Mouse (Mus musculus) hindbrain, embryonic 14.5 days (tissue): ENCODE measurements at regions not wholly inside any gene's neighbourhood (a gene's known extent, or its start where the extent isn't known, plus 50 kb on each side); places are given as distances from the start of the nearest gene placed in this dataset.

ENCODE experiments used
- ATAC-seq: fragments of 200-750 bp; cut with Nextera tagmentation; 2 replicates; pipeline ENCODE4 v1.8.0; 2017; ENCODE audit warnings: moderate number of reproducible peaks, mild to moderate bottlenecking, moderate TSS enrichment, moderate library complexity; ENCODE audit not compliant: low FRiP score
- DNase-seq: peaks from one replicate; pipeline ENCODE4 v3.0.0-alpha.2; 2015; ENCODE audit warnings: low spot score
- H3K27ac ChIP-seq: fragments of 300-500 bp; sonication (generic); 2 replicates; pipeline ENCODE4 v1.5.1; 2014; ENCODE audit warnings: mild to moderate bottlenecking, moderate library complexity
- H3K27me3 ChIP-seq: fragments of 300-500 bp; sonication (generic); 2 replicates; pipeline ENCODE4 v1.6.1; 2014; ENCODE audit warnings: mild to moderate bottlenecking, low read length, mixed read lengths; ENCODE audit not compliant: control insufficient read depth, insufficient read depth
- H3K36me3 ChIP-seq: fragments of 300-500 bp; sonication (generic); replicated peaks from 2 replicates; pipeline ENCODE4 v1.6.1; 2014; ENCODE audit not compliant: control insufficient read depth, insufficient read depth
- H3K4me1 ChIP-seq: fragments of 300-500 bp; sonication (generic); replicated peaks from 2 replicates; pipeline ENCODE4 v1.6.1; 2014; ENCODE audit warnings: antibody characterized with exemption, low read length, mixed read lengths; ENCODE audit not compliant: control insufficient read depth, insufficient read depth
- H3K4me2 ChIP-seq: fragments of 300-500 bp; sonication (generic); replicated peaks from 2 replicates; pipeline ENCODE4 v1.6.1; 2014; ENCODE audit warnings: mild to moderate bottlenecking, moderate library complexity
- H3K4me3 ChIP-seq: fragments of 300-500 bp; sonication (generic); replicated peaks from 2 replicates; pipeline ENCODE4 v1.5.1; 2014; ENCODE audit warnings: mild to moderate bottlenecking, low read length
- H3K9ac ChIP-seq: fragments of 300-500 bp; sonication (generic); 2 replicates; pipeline ENCODE4 v1.6.1; 2014
- H3K9me3 ChIP-seq: fragments of 300-500 bp; sonication (generic); 2 replicates; pipeline ENCODE4 v1.6.1; 2016; ENCODE audit warnings: low read length; ENCODE audit not compliant: control insufficient read depth
- WGBS: fragments of 180-500 bp; shearing (Covaris S2); extraction: QIAGEN DNeasy Blood & Tissue Kit; methylation state at CpG from one replicate; pipeline ENCODE4 v1.1.7; 2014; 5-methylcytosine and 5-hydroxymethylcytosine counted together

GRCm38 (mm10) chr5:49909483-49909882 lies 149.3 kb downstream of the Adgra3 start:
- DNase-seq (no peak), ATAC-seq (no peak)
- H3K9ac ChIP-seq = no peak overlapping the region
- no peaks in the 10 kb centered on the region for H3K36me3 ChIP-seq
- H3K9me3 ChIP-seq = no peaks in the 10 kb centered on the region
- H3K4me1 ChIP-seq = no peaks in the 10 kb centered on the region
- WGBS = 100% methylated on average over 1 of the region's 1 CpGs
- no peaks in the 10 kb centered on the region for H3K27me3 ChIP-seq
- no peak overlapping the region for H3K4me3 ChIP-seq
- no peak overlapping the region for H3K4me2 ChIP-seq
- no peak overlapping the region for H3K27ac ChIP-seq

- 83% methylated on average over 5 of the region's 5 CpGs for WGBS
- Histone ChIP-seq H3K9ac (no peak overlapping the region), H3K4me3 (no peak overlapping the region), H3K4me1 (no peaks in the 10 kb centered on the region), H3K27me3 (no peaks in the 10 kb centered on the region), H3K9me3 (no peaks in the 10 kb centered on the region), H3K27ac (no peak overlapping the region), H3K4me2 (no peak overlapping the region), H3K36me3 (no peaks in the 10 kb centered on the region)
- DNase-seq (no peak), ATAC-seq (no peak)
Measured at GRCm38 (mm10) chr5:49896106-49896505, 162.7 kb downstream of the Adgra3 start.

- H3K4me2 ChIP-seq = no peak overlapping the region
- no peak for DNase-seq
- no peaks in the 10 kb centered on the region for H3K9me3 ChIP-seq
- H3K4me1 ChIP-seq = no peaks in the 10 kb centered on the region
- H3K27ac ChIP-seq = no peak overlapping the region
- no peak for ATAC-seq
- H3K36me3 ChIP-seq = no peaks in the 10 kb centered on the region
- no peak overlapping the region for H3K9ac ChIP-seq
- no peaks in the 10 kb centered on the region for H3K27me3 ChIP-seq
- H3K4me3 ChIP-seq = no peak overlapping the region
- 18% methylated on average over 2 of the region's 2 CpGs for WGBS
Measured at GRCm38 (mm10) chr5:49880383-49880782, 178.4 kb downstream of the Adgra3 start.

- Histone ChIP-seq H3K4me1 (no peaks in the 10 kb centered on the region), H3K27me3 (no peaks in the 10 kb centered on the region), H3K9me3 (no peaks in the 10 kb centered on the region), H3K36me3 (no peaks in the 10 kb centered on the region), H3K4me3 (no peak overlapping the region), H3K4me2 (no peak overlapping the region), H3K27ac (no peak overlapping the region), H3K9ac (no peak overlapping the region)
- WGBS = 4% methylated on average over 1 of the region's 1 CpGs
- DNase-seq (no peak), ATAC-seq (peak; percentile 31; the same call in 1 of the 2 replicates)
Measured at GRCm38 (mm10) chr5:49876240-49876639, 182.6 kb downstream of the Adgra3 start.

GRCm38 (mm10) chr5:49857202-49857601 lies 201.6 kb downstream of the Adgra3 start:
- no peak overlapping the region for H3K27ac ChIP-seq
- H3K27me3 ChIP-seq = no peaks in the 10 kb centered on the region
- no peaks in the 10 kb centered on the region for H3K36me3 ChIP-seq
- no peak overlapping the region for H3K4me2 ChIP-seq
- no peak overlapping the region for H3K4me3 ChIP-seq
- no peaks in the 10 kb centered on the region for H3K4me1 ChIP-seq
- DNase-seq = no peak
- 46% methylated on average over 1 of the region's 1 CpGs for WGBS
- H3K9ac ChIP-seq = no peak overlapping the region
- H3K9me3 ChIP-seq = no peaks in the 10 kb centered on the region
- ATAC-seq = no peak

GRCm38 (mm10) chr5:49856036-49856435 lies 202.8 kb downstream of the Adgra3 start:
- 88% methylated on average over 2 of the region's 2 CpGs for WGBS
- H3K36me3 ChIP-seq = no peaks in the 10 kb centered on the region
- ATAC-seq (no peak), DNase-seq (no peak)
- H3K9ac ChIP-seq = no peak overlapping the region
- no peaks in the 10 kb centered on the region for H3K4me1 ChIP-seq
- H3K27ac ChIP-seq = no peak overlapping the region
- H3K27me3 ChIP-seq = no peaks in the 10 kb centered on the region
- no peak overlapping the region for H3K4me3 ChIP-seq
- no peaks in the 10 kb centered on the region for H3K9me3 ChIP-seq
- H3K4me2 ChIP-seq = no peak overlapping the region

- H3K9me3 ChIP-seq = no peaks in the 10 kb centered on the region
- no peak overlapping the region for H3K27ac ChIP-seq
- no peaks in the 10 kb centered on the region for H3K4me1 ChIP-seq
- no peak overlapping the region for H3K4me3 ChIP-seq
- no peaks in the 10 kb centered on the region for H3K36me3 ChIP-seq
- DNase-seq (peak; percentile 34), ATAC-seq (peak; percentile 65)
- H3K9ac ChIP-seq = no peak overlapping the region
- H3K4me2 ChIP-seq = no peak overlapping the region
- H3K27me3 ChIP-seq = no peaks in the 10 kb centered on the region
- 47% methylated on average over 5 of the region's 5 CpGs for WGBS
Measured at GRCm38 (mm10) chr5:49848680-49849079, 210.1 kb downstream of the Adgra3 start.

- no peaks in the 10 kb centered on the region for H3K36me3 ChIP-seq
- no peak for DNase-seq
- no peaks in the 10 kb centered on the region for H3K27me3 ChIP-seq
- H3K27ac ChIP-seq = no peak overlapping the region
- no peak overlapping the region for H3K4me2 ChIP-seq
- H3K9me3 ChIP-seq = no peaks in the 10 kb centered on the region
- no peak overlapping the region for H3K9ac ChIP-seq
- no peaks in the 10 kb centered on the region for H3K4me1 ChIP-seq
- no peak overlapping the region for H3K4me3 ChIP-seq
- ATAC-seq = no peak; the same call in 1 of the 2 replicates
Measured at GRCm38 (mm10) chr5:49848174-49848573, 210.6 kb downstream of the Adgra3 start.

- no peaks in the 10 kb centered on the region for H3K27me3 ChIP-seq
- WGBS = 91% methylated on average over 5 of the region's 5 CpGs
Measured at GRCm38 (mm10) chr5:49818832-49819231, 240.0 kb downstream of the Adgra3 start.

GRCm38 (mm10) chr5:49816751-49817150 lies 242.1 kb downstream of the Adgra3 start:
- Histone ChIP-seq H3K4me1 (no peaks in the 10 kb centered on the region), H3K4me2 (no peak overlapping the region), H3K27ac (no peak overlapping the region), H3K36me3 (no peaks in the 10 kb centered on the region), H3K9me3 (no peaks in the 10 kb centered on the region), H3K27me3 (no peaks in the 10 kb centered on the region), H3K9ac (no peak overlapping the region), H3K4me3 (no peak overlapping the region)
- WGBS = 77% methylated on average over 3 of the region's 3 CpGs
- ATAC-seq (no peak), DNase-seq (no peak)

More at GRCm38 (mm10) chr5:49818832-49819231, 240.0 kb downstream of the Adgra3 start:
- no peak overlapping the region for H3K9ac ChIP-seq
- DNase-seq = no peak
- ATAC-seq = no peak
- H3K4me3 ChIP-seq = no peak overlapping the region
- no peaks in the 10 kb centered on the region for H3K4me1 ChIP-seq
- no peaks in the 10 kb centered on the region for H3K36me3 ChIP-seq
- H3K9me3 ChIP-seq = no peaks in the 10 kb centered on the region
- H3K27ac ChIP-seq = no peak overlapping the region
- no peak overlapping the region for H3K4me2 ChIP-seq
